Mouse (Mus musculus) embryonic facial prominence, embryonic 13.5 days (tissue): ENCODE measurements at regions not wholly inside any gene's neighbourhood (a gene's known extent, or its start where the extent isn't known, plus 50 kb on each side); places are given as distances from the start of the nearest gene placed in this dataset.

Experiments used
- ATAC-seq: fragments of 200-750 bp; cut with Nextera tagmentation; 2 replicates; pipeline ENCODE4 v1.8.0; 2017; ENCODE audit warnings: low read depth; ENCODE audit not compliant: insufficient number of reproducible peaks, insufficient read depth, low FRiP score, low TSS enrichment
- H3K27ac ChIP-seq: fragments of 300-500 bp; sonication (generic); 2 replicates; pipeline ENCODE4 v1.5.1; 2015; ENCODE audit warnings: moderate library complexity, mild to moderate bottlenecking, inconsistent platforms
- H3K27me3 ChIP-seq: fragments of 300-500 bp; sonication (generic); 2 replicates; pipeline ENCODE4 v1.6.1; 2015; ENCODE audit warnings: mild to moderate bottlenecking, inconsistent platforms
- H3K36me3 ChIP-seq: fragments of 300-500 bp; sonication (generic); 2 replicates; pipeline ENCODE4 v1.6.1; 2015; ENCODE audit warnings: mild to moderate bottlenecking, inconsistent platforms
- H3K4me1 ChIP-seq: fragments of 300-500 bp; sonication (generic); 2 replicates; pipeline ENCODE4 v1.6.1; 2015; ENCODE audit warnings: inconsistent platforms
- H3K4me2 ChIP-seq: fragments of 300-500 bp; sonication (generic); 2 replicates; pipeline ENCODE4 v1.6.1; 2015; ENCODE audit warnings: moderate library complexity, mild to moderate bottlenecking, inconsistent platforms
- H3K4me3 ChIP-seq: fragments of 300-500 bp; sonication (generic); 2 replicates; pipeline ENCODE4 v1.5.1; 2015; ENCODE audit warnings: mild to moderate bottlenecking, inconsistent platforms
- H3K9ac ChIP-seq: fragments of 300-500 bp; sonication (generic); 2 replicates; pipeline ENCODE4 v1.6.1; 2015; ENCODE audit warnings: mild to moderate bottlenecking, inconsistent platforms
- H3K9me3 ChIP-seq: fragments of 300-500 bp; sonication (generic); 2 replicates; pipeline ENCODE4 v1.6.1; 2016; ENCODE audit warnings: inconsistent platforms
- WGBS: fragments of 180-500 bp; shearing (Covaris S2); methylation state at CpG from one replicate; pipeline ENCODE4 v1.1.7; 2015; ENCODE audit warnings: mixed read lengths; 5-methylcytosine and 5-hydroxymethylcytosine counted together

DNA sequence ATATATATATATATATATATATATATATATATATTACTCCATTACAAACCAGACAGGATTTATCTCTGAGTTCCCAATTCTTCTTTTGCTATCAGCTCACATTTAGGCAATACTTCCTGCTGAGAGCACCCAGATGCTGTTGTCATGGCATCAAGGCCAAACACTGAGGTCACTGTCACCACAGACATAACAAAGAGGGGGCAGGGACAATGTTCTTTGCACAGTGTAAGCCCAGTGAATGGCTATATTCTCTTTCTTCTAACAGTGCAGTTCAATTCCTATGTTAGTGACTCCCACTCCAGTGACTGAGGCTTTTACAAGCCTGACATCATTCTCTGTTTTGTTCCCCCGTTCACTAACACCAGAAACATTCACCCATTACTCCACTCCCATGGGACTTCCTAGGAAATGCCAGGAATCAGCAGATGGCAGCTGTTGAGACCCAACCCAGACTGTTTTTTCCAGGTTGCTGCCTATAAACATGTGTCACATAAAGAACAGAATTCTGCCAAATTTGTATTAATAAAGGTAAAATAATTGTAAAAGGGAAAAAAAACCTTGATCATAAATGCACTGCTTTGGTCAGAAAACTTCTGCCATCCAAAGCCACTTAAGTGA is 289.5 kb downstream of the Slc22a22 start:
- ATAC-seq: no peak
- Histone ChIP-seq H3K27me3 (no peaks in the 10 kb centered on the region), H3K9me3 (no peaks in the 10 kb centered on the region), H3K4me2 (no peak overlapping the region), H3K27ac (no peak overlapping the region), H3K4me3 (no peak overlapping the region), H3K9ac (no peak overlapping the region), H3K36me3 (no peaks in the 10 kb centered on the region), H3K4me1 (no peaks in the 10 kb centered on the region)
- WGBS: 34% methylated on average over 1 of the region's 1 CpGs

DNA sequence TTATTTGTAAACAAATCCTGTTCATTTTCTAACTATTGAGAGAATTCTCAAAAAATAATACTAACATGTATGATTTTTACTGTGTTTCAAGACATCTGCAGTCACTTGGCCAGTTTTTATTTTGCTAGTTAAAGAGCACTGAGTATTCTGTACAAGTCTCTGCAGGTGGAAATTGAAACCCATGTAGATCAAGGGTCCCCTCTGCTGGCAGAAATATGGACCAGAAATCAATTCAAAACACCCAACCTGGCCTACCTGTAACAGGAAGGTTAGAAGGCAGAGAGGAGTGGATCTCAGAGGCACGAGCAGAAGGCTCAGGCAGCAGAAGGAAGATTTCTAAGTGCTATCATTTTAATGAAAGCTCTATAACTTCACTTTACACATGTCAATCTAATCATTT is 298.3 kb downstream of the Slc22a22 start:
- no peak for ATAC-seq
- Histone ChIP-seq H3K9me3 (no peaks in the 10 kb centered on the region), H3K27me3 (no peaks in the 10 kb centered on the region), H3K4me1 (no peaks in the 10 kb centered on the region), H3K4me2 (no peak overlapping the region), H3K36me3 (no peaks in the 10 kb centered on the region), H3K9ac (no peak overlapping the region), H3K4me3 (no peak overlapping the region), H3K27ac (no peak overlapping the region)
- 50% methylated on average over 1 of the region's 1 CpGs for WGBS

DNA sequence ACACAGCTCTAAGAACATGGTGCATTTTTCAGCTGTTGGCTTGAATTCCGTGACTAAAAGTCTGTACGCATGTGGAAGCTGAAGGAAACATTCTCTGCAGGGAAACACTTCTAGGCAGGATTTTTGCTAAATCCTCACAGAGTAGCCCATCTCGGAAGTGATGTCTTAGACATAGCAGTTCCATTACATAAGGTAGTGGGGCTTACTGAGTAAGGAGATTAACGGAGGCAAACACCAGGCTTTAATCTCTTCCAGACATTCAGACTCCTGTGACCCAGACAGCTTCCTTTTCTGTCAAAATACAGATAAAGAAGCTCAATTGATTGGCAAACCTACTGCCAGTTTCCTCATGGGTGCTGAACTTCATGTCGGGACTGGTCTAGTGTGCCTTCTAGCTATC is 304.7 kb downstream of the Slc22a22 start:
- peak; percentile 48; the same call in 1 of the 2 replicates for ATAC-seq
- no peaks in the 10 kb centered on the region for H3K9me3 ChIP-seq
- no peaks in the 10 kb centered on the region for H3K36me3 ChIP-seq
- no peak overlapping the region for H3K9ac ChIP-seq
- H3K27me3 ChIP-seq: no peaks in the 10 kb centered on the region
- H3K27ac ChIP-seq: no peak overlapping the region; the same call in 1 of the 2 replicates
- peaks cover 10% of the 10 kb centered on the region for H3K4me1 ChIP-seq
- no peak overlapping the region for H3K4me3 ChIP-seq
- no peak overlapping the region; the same call in 1 of the 2 replicates for H3K4me2 ChIP-seq
- 5% methylated on average over 5 of the region's 5 CpGs for WGBS

DNA sequence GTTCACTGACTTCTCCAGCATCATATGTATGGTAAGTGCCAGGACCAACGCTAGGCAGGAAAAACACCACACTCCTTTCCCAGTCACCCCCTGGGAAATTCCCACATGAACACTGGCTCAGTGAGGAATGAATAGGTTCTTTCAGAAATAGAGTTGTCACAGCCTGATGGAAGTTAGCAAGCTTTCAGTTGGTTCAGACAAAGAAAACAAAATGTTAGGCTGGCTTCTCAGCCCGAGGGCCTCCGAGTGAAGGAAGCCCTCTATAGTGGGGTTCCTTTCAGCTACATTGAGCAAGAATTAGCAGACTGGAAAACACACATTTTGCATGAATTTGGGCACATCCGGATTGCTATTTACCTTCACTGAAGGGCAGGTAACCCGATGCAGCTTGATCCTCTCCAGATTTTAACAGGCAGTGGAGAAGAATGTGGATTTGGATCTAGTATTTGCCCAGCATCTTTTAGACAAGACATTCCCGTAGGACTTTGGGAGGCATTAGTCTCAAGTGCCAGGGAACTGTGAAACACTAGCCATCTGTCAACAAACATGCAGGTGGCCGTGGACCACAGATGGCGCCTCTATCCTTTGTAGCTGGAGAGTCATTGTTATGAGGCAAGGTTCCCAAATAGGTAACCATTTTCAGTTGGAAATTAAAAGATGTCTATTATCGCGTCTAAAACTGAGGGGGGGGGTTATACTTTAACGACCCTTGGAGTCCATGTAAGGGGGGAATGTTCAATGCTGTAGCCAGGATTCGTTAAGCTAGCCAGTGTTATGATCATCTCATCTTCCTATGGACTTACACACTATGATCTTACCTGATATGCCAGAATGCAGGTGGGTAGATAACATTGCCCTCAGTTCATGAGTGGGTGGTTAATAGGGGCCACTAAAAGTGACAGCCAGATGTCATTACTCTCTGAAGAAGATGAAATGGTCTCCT is 314.8 kb downstream of the Slc22a22 start:
- WGBS: 28% methylated on average over 12 of the region's 12 CpGs
- peaks cover 6% of the 10 kb centered on the region; the same call in 1 of the 2 replicates for H3K4me1 ChIP-seq
- H3K4me3 ChIP-seq: no peak overlapping the region
- H3K9ac ChIP-seq: no peak overlapping the region
- no peak for ATAC-seq
- H3K27me3 ChIP-seq: no peaks in the 10 kb centered on the region
- H3K9me3 ChIP-seq: no peaks in the 10 kb centered on the region
- H3K27ac ChIP-seq: no peak overlapping the region
- H3K36me3 ChIP-seq: no peaks in the 10 kb centered on the region
- no peak overlapping the region for H3K4me2 ChIP-seq

DNA sequence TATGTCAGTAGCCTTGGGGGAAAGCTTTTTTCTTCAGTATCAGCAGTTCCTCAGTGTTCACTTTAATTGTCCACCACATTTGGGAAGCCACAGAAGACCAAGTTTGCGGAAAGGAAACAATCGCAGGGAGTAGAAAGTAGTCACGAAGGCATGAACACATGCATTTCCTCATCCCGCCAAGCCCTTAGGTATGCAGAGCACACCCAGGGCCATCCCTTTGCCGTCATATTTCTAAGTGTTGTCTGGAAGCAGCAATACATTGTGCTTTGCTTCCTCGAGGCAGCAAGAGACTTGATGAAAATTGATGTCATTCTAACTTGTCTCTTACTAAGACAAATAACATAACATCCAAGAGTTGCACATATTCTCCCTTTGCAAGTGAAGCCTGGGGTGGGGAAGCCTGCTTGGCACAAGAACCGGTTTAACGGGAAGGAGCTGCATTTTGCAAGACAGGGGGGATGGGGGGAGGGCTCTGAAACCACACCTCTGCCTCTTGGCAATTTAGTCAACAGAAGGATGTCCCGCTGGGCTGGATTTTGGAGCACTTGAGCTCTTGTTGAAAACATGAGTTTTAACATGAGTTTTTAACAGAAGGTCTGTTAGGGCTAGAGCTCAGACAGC is 337.2 kb downstream of the Slc22a22 start:
- H3K27me3 ChIP-seq: no peaks in the 10 kb centered on the region
- no peaks in the 10 kb centered on the region for H3K9me3 ChIP-seq
- H3K27ac ChIP-seq: no peak overlapping the region
- 14% methylated on average over 9 of the region's 9 CpGs for WGBS
- H3K36me3 ChIP-seq: no peaks in the 10 kb centered on the region
- no peak overlapping the region for H3K9ac ChIP-seq
- ATAC-seq: 0 out of 2 replicates have a peak, but pooled peaks have one; percentile 43
- no peak overlapping the region for H3K4me3 ChIP-seq
- no peak overlapping the region for H3K4me2 ChIP-seq
- H3K4me1 ChIP-seq: no peaks in the 10 kb centered on the region

DNA sequence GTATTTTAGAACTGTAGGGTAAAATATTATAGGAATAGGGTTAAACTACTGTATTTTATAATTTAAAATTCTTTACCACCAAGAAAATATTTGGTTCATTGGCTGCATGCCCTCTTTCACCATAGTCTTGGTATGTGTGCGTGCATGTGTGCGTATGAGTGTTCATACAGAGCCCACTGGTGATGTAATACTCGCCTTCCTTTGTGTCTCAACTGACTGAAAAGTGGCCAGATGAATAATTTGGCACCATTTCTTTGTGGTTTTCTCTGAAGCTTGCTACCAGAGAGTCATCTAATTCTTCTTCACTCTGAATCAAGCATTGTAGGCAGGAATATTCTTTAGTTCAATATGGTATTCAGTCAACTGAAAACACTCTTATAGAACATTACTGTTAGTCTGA is 372.7 kb downstream of the Slc22a22 start:
- no peak overlapping the region for H3K27ac ChIP-seq
- WGBS: 83% methylated on average over 3 of the region's 3 CpGs
- H3K4me1 ChIP-seq: no peaks in the 10 kb centered on the region
- no peak overlapping the region for H3K4me2 ChIP-seq
- no peaks in the 10 kb centered on the region for H3K27me3 ChIP-seq
- no peaks in the 10 kb centered on the region for H3K9me3 ChIP-seq
- H3K9ac ChIP-seq: no peak overlapping the region
- H3K4me3 ChIP-seq: no peak overlapping the region
- ATAC-seq: no peak
- no peaks in the 10 kb centered on the region for H3K36me3 ChIP-seq

DNA sequence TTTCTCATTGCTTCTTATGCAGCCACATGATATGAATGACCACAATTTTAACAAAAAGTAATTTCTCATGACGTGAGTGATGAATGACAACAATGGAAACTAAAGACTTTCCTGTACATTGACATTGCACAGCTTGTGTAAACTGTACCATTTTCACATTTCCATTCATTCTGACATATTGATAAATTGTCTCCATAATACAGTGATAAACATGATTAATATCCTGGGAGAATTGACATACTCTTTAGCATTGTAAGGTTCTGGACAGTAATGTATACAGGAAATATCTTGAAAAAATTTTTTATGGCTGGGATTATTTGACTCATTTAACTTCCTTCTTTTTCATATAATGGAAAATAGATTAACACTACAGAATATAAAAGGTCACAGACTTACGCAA is 380.1 kb downstream of the Slc22a22 start:
- Histone ChIP-seq H3K27ac (no peak overlapping the region), H3K9ac (no peak overlapping the region), H3K36me3 (no peaks in the 10 kb centered on the region), H3K27me3 (no peaks in the 10 kb centered on the region), H3K9me3 (no peaks in the 10 kb centered on the region), H3K4me1 (no peaks in the 10 kb centered on the region), H3K4me2 (no peak overlapping the region), H3K4me3 (no peak overlapping the region)
- WGBS: 90% methylated on average over 2 of the region's 2 CpGs
- no peak for ATAC-seq

DNA sequence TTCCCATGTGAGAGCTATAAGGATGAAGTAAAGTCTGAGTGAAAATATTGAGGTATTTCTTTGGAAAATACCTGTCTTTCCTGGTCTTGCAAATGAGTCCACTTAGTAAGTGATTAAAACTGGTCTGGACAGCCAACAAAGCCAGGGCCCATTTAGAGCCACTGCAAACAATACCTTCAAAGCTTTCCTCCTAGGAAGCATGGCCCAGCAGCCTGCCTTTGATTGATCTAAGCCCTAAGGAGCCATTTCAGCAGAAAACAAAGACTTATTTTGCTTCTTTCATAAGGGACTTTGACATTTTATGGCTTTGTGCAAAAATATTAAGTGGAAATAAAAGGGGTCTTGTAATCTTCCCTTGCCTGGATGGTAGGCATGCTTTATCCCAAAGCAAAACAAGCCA is 397.6 kb downstream of the Slc22a22 start:
- Histone ChIP-seq H3K36me3 (no peaks in the 10 kb centered on the region), H3K4me2 (no peak overlapping the region), H3K9ac (no peak overlapping the region), H3K9me3 (no peaks in the 10 kb centered on the region), H3K4me1 (no peaks in the 10 kb centered on the region), H3K27ac (no peak overlapping the region), H3K27me3 (no peaks in the 10 kb centered on the region), H3K4me3 (no peak overlapping the region)
- ATAC-seq: no peak

DNA sequence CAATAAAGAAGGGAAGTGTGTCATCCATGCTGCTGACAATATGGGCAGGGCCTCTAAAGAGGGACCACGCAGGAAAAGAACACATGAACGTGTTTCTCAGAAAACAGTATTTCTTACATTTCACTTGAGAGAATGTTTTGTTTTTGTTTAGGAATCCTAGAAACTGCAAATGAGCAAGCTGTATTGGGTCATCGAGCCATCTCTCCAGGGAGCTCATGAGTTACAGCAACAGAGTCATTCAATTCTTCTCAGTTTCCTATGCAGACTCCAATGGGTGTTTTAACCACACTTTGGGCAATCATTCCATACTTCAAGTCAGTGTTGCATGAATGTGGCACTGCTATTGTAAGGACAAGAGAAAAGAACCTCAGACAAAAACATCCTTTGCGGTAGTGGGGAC is 403.6 kb downstream of the Slc22a22 start:
- Histone ChIP-seq H3K9me3 (no peaks in the 10 kb centered on the region), H3K4me2 (no peak overlapping the region), H3K4me1 (no peaks in the 10 kb centered on the region), H3K4me3 (no peak overlapping the region), H3K27me3 (no peaks in the 10 kb centered on the region), H3K27ac (no peak overlapping the region), H3K9ac (no peak overlapping the region), H3K36me3 (no peaks in the 10 kb centered on the region)
- ATAC-seq: no peak
- 80% methylated on average over 4 of the region's 4 CpGs for WGBS

DNA sequence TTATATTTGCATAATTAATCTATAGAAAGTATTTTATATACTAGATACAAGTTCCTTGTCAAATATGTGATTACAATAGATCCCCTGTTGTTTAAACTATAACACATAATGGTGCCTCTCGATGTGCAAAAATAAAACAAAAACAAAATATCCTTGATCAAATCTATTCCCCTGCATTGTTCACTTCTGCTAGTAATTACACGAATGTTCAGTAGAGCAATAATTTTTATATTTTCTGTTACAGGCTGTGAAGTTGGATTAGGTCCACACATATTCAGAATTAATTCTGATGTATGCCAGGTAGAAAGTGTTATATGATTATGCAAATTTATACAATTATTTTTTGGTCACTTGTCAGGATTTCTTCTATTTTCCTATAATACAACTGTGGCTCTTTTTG is 415.9 kb downstream of the Slc22a22 start:
- Histone ChIP-seq H3K27ac (no peak overlapping the region), H3K4me2 (no peak overlapping the region), H3K9ac (no peak overlapping the region), H3K27me3 (peaks cover 4% of the 10 kb centered on the region; the same call in 1 of the 2 replicates), H3K9me3 (no peaks in the 10 kb centered on the region), H3K36me3 (no peaks in the 10 kb centered on the region), H3K4me1 (no peaks in the 10 kb centered on the region), H3K4me3 (no peak overlapping the region)
- WGBS: 82% methylated on average over 2 of the region's 2 CpGs
- no peak for ATAC-seq

DNA sequence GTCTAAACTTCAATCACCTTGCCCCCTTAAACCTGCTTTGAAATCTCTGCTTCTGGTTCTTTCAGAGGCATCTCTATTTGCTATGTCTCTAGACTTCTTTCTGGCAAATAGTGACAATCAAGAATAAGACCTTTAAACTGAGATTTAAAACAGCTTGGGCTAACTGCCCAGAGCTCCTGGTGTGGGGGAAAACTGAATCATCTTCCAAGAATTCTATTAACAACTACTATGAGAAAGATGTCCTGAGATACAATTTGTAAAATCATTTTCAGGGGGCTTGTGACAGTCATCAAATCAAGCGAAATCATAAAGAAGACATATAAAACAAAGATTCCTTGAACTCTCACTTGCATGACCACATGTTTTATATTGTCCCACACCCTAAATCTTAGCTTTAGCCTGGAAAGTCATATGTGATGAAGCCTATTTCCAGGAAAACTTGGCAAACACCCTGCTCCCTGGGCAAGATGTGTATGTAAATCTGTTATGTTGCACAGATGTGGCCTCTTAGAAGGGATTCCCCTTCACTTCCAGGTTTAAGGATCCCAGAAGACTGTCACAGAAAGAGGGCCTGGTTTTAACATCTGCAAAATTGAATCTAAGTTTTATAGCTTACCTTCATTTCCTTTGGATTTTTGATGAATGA is 417.8 kb downstream of the Slc22a22 start:
- Histone ChIP-seq H3K4me2 (no peak overlapping the region), H3K27ac (no peak overlapping the region), H3K27me3 (peaks cover 4% of the 10 kb centered on the region; the same call in 1 of the 2 replicates), H3K9me3 (no peaks in the 10 kb centered on the region), H3K9ac (no peak overlapping the region), H3K4me1 (no peaks in the 10 kb centered on the region), H3K4me3 (no peak overlapping the region), H3K36me3 (no peaks in the 10 kb centered on the region)
- WGBS: 69% methylated on average over 1 of the region's 1 CpGs
- no peak for ATAC-seq
